Mouse (Mus musculus): ENCODE data around the gene Krtap3-2. TPM values are rescaled to one million over a fixed set of nuclear protein-coding genes. Genes with fewer than 3 reads are reported as not detected.

Krtap3-2 gene
- polyA plus RNA-seq, 1 experiment from 2014 or later = not detected

DNA sequence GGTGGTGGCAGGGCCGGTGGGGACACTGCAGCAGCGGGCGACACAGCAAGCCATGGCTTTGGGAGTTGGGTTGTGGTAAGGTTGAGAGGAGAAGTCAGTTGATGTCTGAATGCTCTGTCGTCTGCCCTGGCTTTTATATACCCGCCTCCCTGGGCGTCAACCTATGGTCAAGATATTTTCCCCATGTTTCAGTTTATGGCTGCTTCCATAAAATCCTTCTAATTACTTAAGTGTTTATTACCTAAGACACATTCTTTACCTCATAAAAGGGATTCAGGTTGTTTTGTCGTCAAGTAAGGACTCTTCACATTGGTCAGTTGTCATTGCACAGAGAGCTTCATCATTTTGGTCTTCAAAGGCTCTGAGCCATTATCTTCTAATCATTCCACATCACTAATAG is 9.9 kb upstream of the Krtap3-2 start, which contains the start of gene Krtap3-1:
Gene Krtap3-1, minus strand, starts transcription at position 101 of the 400 bp plus-strand sequence.
- H3K36me3 ChIP-seq = no peaks in the 10 kb centered on the region
- no peak for ATAC-seq (ENCODE audit: insufficient number of reproducible peaks, low FRiP score)
- WGBS = 93% methylated on average over 7 of the region's 7 CpGs

DNA sequence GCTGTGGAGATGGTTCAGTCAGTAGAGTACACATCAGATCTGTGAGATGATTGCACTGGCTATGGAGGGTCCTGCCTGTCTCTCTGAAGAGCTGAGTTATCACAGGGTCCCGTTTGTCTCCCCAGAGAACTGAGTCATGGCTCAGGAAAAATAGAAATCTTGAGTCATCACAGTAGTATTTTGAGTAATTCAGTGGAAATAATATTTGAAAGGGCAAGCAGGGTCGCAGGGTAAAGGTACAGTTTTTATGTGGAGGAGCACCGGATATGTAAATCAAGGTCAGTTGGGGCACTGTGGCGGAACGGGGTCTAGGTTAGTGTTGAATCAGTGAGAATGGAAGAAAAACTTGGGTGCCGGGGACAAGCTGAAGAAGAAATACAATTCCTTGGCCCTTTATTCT is 5.9 kb upstream of the Krtap3-2 start:
- no peaks in the 10 kb centered on the region for H3K4me1 ChIP-seq (replicated peaks)
- no peak for ATAC-seq (ENCODE audit: insufficient number of reproducible peaks, low FRiP score)
- no peak overlapping the region for H3K27ac ChIP-seq (ENCODE audit: poor library complexity, severe bottlenecking)
- 75% methylated on average over 6 of the region's 6 CpGs for WGBS
- no peak overlapping the region for H3K4me2 ChIP-seq
- H3K27me3 ChIP-seq (replicated peaks) = no peaks in the 10 kb centered on the region
- no peak overlapping the region for H3K4me3 ChIP-seq
- no peak overlapping the region for H3K9ac ChIP-seq
- H3K9me3 ChIP-seq (replicated peaks) = no peaks in the 10 kb centered on the region
- no peaks in the 10 kb centered on the region for H3K36me3 ChIP-seq

More for the DNA sequence above, 9.9 kb upstream of the Krtap3-2 start, which contains the start of gene Krtap3-1:
- H3K4me3 ChIP-seq = no peak within 1 kb of the TSS
- H3K27ac ChIP-seq (ENCODE audit: poor library complexity, severe bottlenecking) = no peak within 1 kb of the TSS
- H3K4me2 ChIP-seq = no peak within 1 kb of the TSS
- no peaks in the 10 kb centered on the region for H3K27me3 ChIP-seq (replicated peaks)
- no peaks in the 10 kb centered on the region for H3K4me1 ChIP-seq (replicated peaks)
- H3K9ac ChIP-seq = no peak within 1 kb of the TSS
- H3K9me3 ChIP-seq (replicated peaks) = no peaks in the 10 kb centered on the region

DNA sequence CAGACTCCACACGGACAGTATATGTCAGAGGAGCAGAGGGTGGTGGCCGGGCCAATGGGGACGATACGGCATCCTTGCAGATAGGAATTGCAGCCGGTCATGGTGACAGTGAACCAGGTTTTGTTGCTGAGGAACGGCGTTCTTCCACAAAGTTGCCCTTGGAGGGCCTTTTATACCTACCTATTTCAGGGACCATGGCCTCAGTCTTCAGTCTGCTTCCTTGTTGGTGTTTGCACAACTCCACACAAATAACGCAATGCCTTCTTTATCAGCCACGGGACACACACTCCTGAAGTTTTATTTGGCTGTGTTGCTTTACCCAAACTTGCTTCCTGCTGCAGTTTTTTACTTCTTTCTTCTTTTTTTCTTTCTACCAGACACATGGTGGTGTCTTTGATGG is 2.7 kb upstream of the Krtap3-2 start, which contains the start of gene Gm11939:
Gene Gm11939, minus strand, starts transcription at position 101 of the 400 bp plus-strand sequence.
- Histone ChIP-seq H3K27me3 (replicated peaks) (no peaks in the 10 kb centered on the region), H3K9me3 (replicated peaks) (no peaks in the 10 kb centered on the region), H3K4me3 (no peak within 1 kb of the TSS), H3K9ac (no peak within 1 kb of the TSS), H3K36me3 (no peaks in the 10 kb centered on the region), H3K4me1 (replicated peaks) (no peaks in the 10 kb centered on the region), H3K4me2 (no peak within 1 kb of the TSS), H3K27ac (ENCODE audit: poor library complexity, severe bottlenecking) (no peak within 1 kb of the TSS)
- ATAC-seq (ENCODE audit: insufficient number of reproducible peaks, low FRiP score) = no peak
- 81% methylated on average over 9 of the region's 9 CpGs for WGBS

DNA sequence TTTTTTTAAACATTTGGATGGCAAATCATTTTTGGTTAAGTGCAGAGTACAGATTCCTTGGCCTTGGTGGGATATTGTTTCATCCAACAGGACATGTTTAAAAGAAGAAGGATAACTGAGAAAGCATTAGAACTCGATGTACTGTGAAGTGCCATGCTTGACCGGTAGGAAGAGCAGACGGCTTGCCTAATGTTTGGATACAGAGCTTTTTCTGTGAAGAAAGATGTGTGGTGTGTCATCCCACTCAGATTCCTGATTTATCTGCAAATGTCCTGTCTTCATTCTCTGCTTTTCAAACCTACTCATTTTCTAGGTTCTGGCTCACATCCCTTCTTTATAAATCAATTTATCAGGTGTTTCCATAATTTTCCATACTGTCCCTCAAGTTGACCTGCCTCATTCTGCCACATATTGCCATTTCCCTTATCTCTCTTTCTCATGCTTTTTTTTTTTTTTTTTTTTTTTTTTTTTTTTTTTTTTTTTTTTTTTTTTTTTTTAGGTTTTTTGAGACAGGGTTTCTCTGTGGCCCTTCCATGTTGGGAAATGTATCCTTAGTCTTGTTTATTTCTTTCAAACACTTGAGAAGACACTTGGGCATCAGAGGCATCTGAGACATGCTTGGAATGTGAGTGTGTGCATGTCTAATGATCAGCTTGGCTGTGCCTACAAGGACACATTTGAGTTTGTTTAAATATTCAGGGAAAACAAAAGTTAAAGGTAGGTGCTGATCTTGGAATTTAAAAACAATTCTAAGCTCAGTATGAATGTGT is 1.5 kb upstream of the Krtap3-2 start:
- ATAC-seq (ENCODE audit: insufficient number of reproducible peaks, low FRiP score) = no peak
- H3K4me3 ChIP-seq = no peak overlapping the region
- no peaks in the 10 kb centered on the region for H3K4me1 ChIP-seq (replicated peaks)
- no peak overlapping the region for H3K27ac ChIP-seq (ENCODE audit: poor library complexity, severe bottlenecking)
- no peaks in the 10 kb centered on the region for H3K36me3 ChIP-seq
- H3K4me2 ChIP-seq = no peak overlapping the region
- no peaks in the 10 kb centered on the region for H3K27me3 ChIP-seq (replicated peaks)
- H3K9ac ChIP-seq = no peak overlapping the region
- no peaks in the 10 kb centered on the region for H3K9me3 ChIP-seq (replicated peaks)
- WGBS = 63% methylated on average over 3 of the region's 3 CpGs

DNA sequence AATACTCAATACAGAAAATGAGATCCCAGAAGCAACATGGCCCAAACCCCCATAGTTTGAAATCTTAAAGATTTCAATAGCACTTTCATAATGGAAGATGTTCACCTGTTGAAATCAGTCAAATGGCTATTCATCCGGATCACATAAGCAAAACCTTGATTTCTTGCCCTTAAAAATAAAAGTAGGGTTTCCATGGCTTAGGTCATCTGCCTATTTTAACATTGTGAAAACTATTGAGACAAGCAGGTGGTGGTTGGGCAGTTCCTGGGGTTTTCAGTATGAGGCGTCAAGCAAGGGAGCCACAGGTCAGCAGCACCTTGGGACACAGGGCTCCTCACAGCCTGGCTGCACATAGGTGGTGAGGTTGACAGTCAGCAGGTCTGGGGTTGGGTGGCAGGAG is 458 bp downstream of the Krtap3-2 start:
- Histone ChIP-seq H3K4me1 (replicated peaks) (no peaks in the 10 kb centered on the region), H3K4me3 (no peak overlapping the region), H3K27ac (ENCODE audit: poor library complexity, severe bottlenecking) (no peak overlapping the region), H3K36me3 (no peaks in the 10 kb centered on the region), H3K4me2 (no peak overlapping the region), H3K9ac (no peak overlapping the region), H3K27me3 (replicated peaks) (no peaks in the 10 kb centered on the region), H3K9me3 (replicated peaks) (no peaks in the 10 kb centered on the region)
- 75% methylated on average over 2 of the region's 2 CpGs for WGBS
- ATAC-seq (ENCODE audit: insufficient number of reproducible peaks, low FRiP score) = no peak

DNA sequence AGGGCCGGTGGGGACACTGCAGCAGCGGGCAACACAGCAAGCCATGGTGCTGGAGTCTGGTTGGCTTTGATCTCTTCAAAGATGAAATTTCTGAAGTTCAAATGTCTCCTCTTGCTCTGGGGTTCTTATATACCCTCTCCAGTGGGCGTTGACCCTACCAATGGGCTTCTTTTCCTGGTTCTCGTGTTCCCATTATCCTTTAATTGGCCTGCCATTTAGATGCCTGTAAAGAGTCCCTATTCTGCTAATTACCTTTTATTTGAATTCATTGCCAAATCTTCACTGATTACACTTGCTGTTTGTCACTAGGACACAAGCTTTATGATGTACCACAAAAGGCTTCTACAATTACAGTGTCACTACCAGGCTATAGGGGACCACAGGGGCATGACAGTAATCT is 5.9 kb downstream of the Krtap3-2 start, which contains the start of gene Krtap3-3:
Gene Krtap3-3, minus strand, starts transcription at position 101 of the 400 bp plus-strand sequence.
- Histone ChIP-seq H3K4me2 (no peak within 1 kb of the TSS), H3K9ac (no peak within 1 kb of the TSS), H3K4me1 (replicated peaks) (no peaks in the 10 kb centered on the region), H3K36me3 (no peaks in the 10 kb centered on the region), H3K9me3 (replicated peaks) (no peaks in the 10 kb centered on the region), H3K27me3 (replicated peaks) (no peaks in the 10 kb centered on the region), H3K4me3 (no peak within 1 kb of the TSS), H3K27ac (ENCODE audit: poor library complexity, severe bottlenecking) (no peak within 1 kb of the TSS)
- WGBS = 60% methylated on average over 4 of the region's 4 CpGs
- no peak for ATAC-seq (ENCODE audit: insufficient number of reproducible peaks, low FRiP score)

DNA sequence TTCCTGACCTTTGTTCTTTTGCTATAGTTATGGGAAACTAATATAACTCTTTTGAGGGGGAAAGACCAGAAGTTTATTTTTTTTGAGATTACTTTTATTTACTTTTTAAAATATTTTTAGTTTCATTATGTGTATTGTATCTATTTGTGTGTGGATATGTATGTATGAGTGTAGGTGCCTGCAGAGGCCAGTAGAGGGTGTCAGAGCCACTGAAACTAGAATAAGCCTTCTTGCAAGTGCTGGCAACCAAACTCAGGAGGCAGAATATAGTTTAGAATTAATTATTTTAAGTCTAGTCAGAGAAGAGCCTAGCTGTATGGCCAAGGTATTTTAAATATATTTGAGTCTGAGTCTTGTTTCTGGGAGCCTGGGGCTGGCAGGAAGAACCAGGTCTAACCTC is 8.8 kb downstream of the Krtap3-2 start:
- ATAC-seq (ENCODE audit: insufficient number of reproducible peaks, low FRiP score) = no peak

DNA sequence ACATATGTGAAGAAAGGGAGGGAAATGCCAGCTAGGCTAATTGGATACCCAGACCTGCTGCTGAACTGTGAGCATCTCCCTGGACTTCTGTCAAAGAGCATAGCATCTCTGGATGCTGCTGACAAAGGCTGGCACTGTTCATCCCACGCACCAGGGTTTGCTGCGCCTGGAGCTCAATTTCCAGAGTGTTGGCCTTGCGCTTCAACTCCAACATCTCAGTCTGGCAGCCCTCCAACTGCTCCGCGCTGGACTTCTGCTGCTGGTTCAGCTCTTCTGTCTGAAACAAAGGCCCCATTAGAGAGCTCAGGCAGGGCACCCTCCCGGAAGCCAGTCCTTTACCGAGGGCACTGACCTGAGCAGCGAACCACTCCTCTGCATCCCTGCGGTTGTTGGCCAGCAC is 16.9 kb downstream of the Krtap3-2 start:
- Histone ChIP-seq H3K4me1 (replicated peaks) (no peaks in the 10 kb centered on the region), H3K4me2 (no peak overlapping the region), H3K9me3 (replicated peaks) (no peaks in the 10 kb centered on the region), H3K36me3 (no peaks in the 10 kb centered on the region), H3K4me3 (no peak overlapping the region), H3K9ac (no peak overlapping the region), H3K27me3 (replicated peaks) (no peaks in the 10 kb centered on the region), H3K27ac (ENCODE audit: poor library complexity, severe bottlenecking) (no peak overlapping the region)
- 64% methylated on average over 9 of the region's 9 CpGs for WGBS
- ATAC-seq (ENCODE audit: insufficient number of reproducible peaks, low FRiP score) = no peak

More for the DNA sequence above, 8.8 kb downstream of the Krtap3-2 start:
- Histone ChIP-seq H3K4me3 (no peak overlapping the region), H3K4me1 (replicated peaks) (no peaks in the 10 kb centered on the region), H3K36me3 (no peaks in the 10 kb centered on the region), H3K4me2 (no peak overlapping the region), H3K9me3 (replicated peaks) (no peaks in the 10 kb centered on the region), H3K27me3 (replicated peaks) (no peaks in the 10 kb centered on the region), H3K9ac (no peak overlapping the region), H3K27ac (ENCODE audit: poor library complexity, severe bottlenecking) (no peak overlapping the region)

DNA sequence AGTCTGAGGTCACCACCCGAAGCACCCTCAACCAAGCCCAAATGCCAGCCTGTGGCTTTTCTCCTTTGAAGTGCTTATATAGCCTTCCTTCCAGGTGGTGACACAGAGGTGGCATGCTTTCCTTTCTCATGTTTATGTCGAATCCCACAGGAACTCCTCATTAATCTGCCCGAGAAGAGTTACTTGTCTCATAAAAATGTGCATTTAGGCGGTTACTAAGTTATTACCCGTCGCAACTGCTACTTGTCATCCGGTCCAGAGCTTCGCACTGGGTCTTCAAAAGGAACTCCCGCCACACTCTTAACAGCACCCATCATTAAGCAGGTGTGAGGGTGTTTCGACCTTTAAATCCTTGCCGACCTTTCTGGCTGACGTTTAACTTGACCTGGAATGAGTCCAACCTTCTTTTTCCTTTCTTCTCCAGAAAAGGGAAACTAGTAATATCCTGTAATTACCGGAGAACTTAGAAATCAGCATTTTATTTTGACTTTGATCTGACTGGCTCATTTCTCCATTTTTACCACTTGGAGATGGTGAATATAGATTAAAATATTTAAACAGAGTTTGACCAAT is 35.3 kb downstream of the Krtap3-2 start, which contains the start of gene Krt39:
Gene Krt39, minus strand, starts transcription at position 51 of the 573 bp plus-strand sequence.
- Histone ChIP-seq H3K36me3 (no peaks in the 10 kb centered on the region), H3K27ac (ENCODE audit: poor library complexity, severe bottlenecking) (no peak within 1 kb of the TSS), H3K9me3 (replicated peaks) (no peaks in the 10 kb centered on the region), H3K4me3 (no peak within 1 kb of the TSS), H3K4me2 (no peak within 1 kb of the TSS), H3K4me1 (replicated peaks) (no peaks in the 10 kb centered on the region), H3K9ac (no peak within 1 kb of the TSS), H3K27me3 (replicated peaks) (no peaks in the 10 kb centered on the region)
- 86% methylated on average over 13 of the region's 13 CpGs for WGBS
- no peak for ATAC-seq (ENCODE audit: insufficient number of reproducible peaks, low FRiP score)

DNA sequence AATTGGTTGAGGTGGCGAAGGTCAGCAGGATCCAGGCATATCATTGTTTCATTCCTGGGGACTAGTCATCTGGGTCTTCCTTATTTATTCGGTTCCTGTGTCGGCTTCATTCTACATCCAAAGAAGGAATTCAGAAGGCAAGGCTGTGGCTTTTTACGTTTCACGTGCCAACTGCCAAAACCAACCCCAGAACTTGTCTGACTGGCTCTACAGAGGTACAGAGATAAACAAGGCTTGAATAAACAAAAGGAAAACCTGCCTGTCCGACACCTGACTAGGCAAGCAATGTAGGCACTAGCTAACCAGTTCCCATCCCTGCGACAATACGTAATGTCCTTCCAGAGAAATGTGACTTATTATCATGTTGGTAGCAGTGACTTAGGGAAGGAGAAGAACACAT is 42.6 kb downstream of the Krtap3-2 start:
- H3K4me3 ChIP-seq = no peak overlapping the region
- no peaks in the 10 kb centered on the region for H3K27me3 ChIP-seq (replicated peaks)
- no peak overlapping the region for H3K27ac ChIP-seq (ENCODE audit: poor library complexity, severe bottlenecking)
- no peak overlapping the region for H3K9ac ChIP-seq
- H3K4me1 ChIP-seq (replicated peaks) = no peaks in the 10 kb centered on the region
- 79% methylated on average over 8 of the region's 8 CpGs for WGBS
- H3K9me3 ChIP-seq (replicated peaks) = no peaks in the 10 kb centered on the region
- no peaks in the 10 kb centered on the region for H3K36me3 ChIP-seq
- no peak for ATAC-seq (ENCODE audit: insufficient number of reproducible peaks, low FRiP score)
- H3K4me2 ChIP-seq = no peak overlapping the region

Measured in heart, embryonic 12.5 days (tissue).